Mouse (Mus musculus): ENCODE data around the gene Grsf1.

- TF ChIP-seq GATA1 (IDR thresholded peaks at IDR 0.05; ENCODE audit: low read length) (no peak), TAL1 (IDR thresholded peaks at IDR 0.05; ENCODE audit: low read length) (no peak)
These were observed 21.3 kb upstream of the Grsf1 start for GRCm38 (mm10) chr5:88697291-88697690.

Data from erythroblast, embryonic 14.5 days (primary cell).